Mouse (Mus musculus): Measurements from ENCODE around the gene Rabgap1. TPM values are rescaled to one million over a fixed set of nuclear protein-coding genes. Genes with fewer than 3 reads are reported as not detected.

Rabgap1 gene
- polyA plus RNA-seq, 2 experiments, result 5.0 to 7.6 TPM

- ATAC-seq (ENCODE audit: insufficient read depth) (no peak), DNase-seq (ENCODE audit: low read depth in 3 of 3, low spot score in 3 of 3) (no peak)
- H3K9ac ChIP-seq (replicated peaks), result no peak overlapping the region
- TF ChIP-seq EP300 (IDR thresholded peaks at IDR 0.05; ENCODE audit: low read depth) (no peak), CTCF (IDR thresholded peaks at IDR 0.05; ENCODE audit: low read depth) (no peak)
- no peaks in the 10 kb centered on the region; a peak in 1 of 4 replicates for H3K4me1 ChIP-seq (replicated peaks; ENCODE audit: control insufficient read depth in 2 of 2, insufficient read depth in 2 of 2, low read length in 1 of 2)
- no peak overlapping the region for H3K4me3 ChIP-seq (ENCODE audit: insufficient read depth in 1 of 2, low read depth in 2 of 2, low read length in 2 of 2)
- no peaks in the 10 kb centered on the region for H3K36me3 ChIP-seq (replicated peaks; ENCODE audit: control insufficient read depth, insufficient read depth, low read depth)
- H3K9me3 ChIP-seq (ENCODE audit: control insufficient read depth, low read length), result no peaks in the 10 kb centered on the region
- WGBS (ENCODE audit: insufficient replicate concordance), result 78% methylated on average over 4 of the region's 4 CpGs
- H3K4me2 ChIP-seq (ENCODE audit: low read depth), result no peak overlapping the region
- H3K27ac ChIP-seq, result no peak overlapping the region
- no peaks in the 10 kb centered on the region for H3K27me3 ChIP-seq (ENCODE audit: control insufficient read depth, insufficient read depth, low read length)
These were observed 68.2 kb downstream of the Rabgap1 start for GRCm38 (mm10) chr2:37511134-37511901.

- no peaks in the 10 kb centered on the region for H3K36me3 ChIP-seq (replicated peaks; ENCODE audit: control insufficient read depth, insufficient read depth, low read depth)
- no peak for ATAC-seq (ENCODE audit: insufficient read depth)
- H3K27ac ChIP-seq, result no peak within 1 kb of the TSS
- TF ChIP-seq EP300 (IDR thresholded peaks at IDR 0.05; ENCODE audit: low read depth) (no peak), CTCF (IDR thresholded peaks at IDR 0.05; ENCODE audit: low read depth) (no peak)
- no peak within 1 kb of the TSS for H3K4me2 ChIP-seq (ENCODE audit: low read depth)
- H3K9ac ChIP-seq (replicated peaks), result no peak within 1 kb of the TSS
- H3K4me3 ChIP-seq (ENCODE audit: insufficient read depth in 1 of 2, low read depth in 2 of 2, low read length in 2 of 2), result no peak within 1 kb of the TSS
- H3K9me3 ChIP-seq (ENCODE audit: control insufficient read depth, low read length), result no peaks in the 10 kb centered on the region
- H3K27me3 ChIP-seq (ENCODE audit: control insufficient read depth, insufficient read depth, low read length), result no peaks in the 10 kb centered on the region
- no peaks in the 10 kb centered on the region; a peak in 1 of 4 replicates for H3K4me1 ChIP-seq (replicated peaks; ENCODE audit: control insufficient read depth in 2 of 2, insufficient read depth in 2 of 2, low read length in 1 of 2)
- no peak for DNase-seq (ENCODE audit: low read depth in 3 of 3, low spot score in 3 of 3)
- 35% methylated on average over 11 of the region's 11 CpGs for WGBS (ENCODE audit: insufficient replicate concordance)
These were observed 73.1 kb downstream of the Rabgap1 start, which contains the start of gene Gpr21 for GRCm38 (mm10) chr2:37516030-37516710. TSS of gene Gpr21 (plus strand) at chr2:37516332.

GRCm38 (mm10) chr2:37516922-37517462 lies 73.9 kb downstream of the Rabgap1 start:
- 64% methylated on average over 4 of the region's 4 CpGs for WGBS (ENCODE audit: insufficient replicate concordance)
- no peak overlapping the region for H3K4me2 ChIP-seq (ENCODE audit: low read depth)
- no peaks in the 10 kb centered on the region for H3K9me3 ChIP-seq (ENCODE audit: control insufficient read depth, low read length)
- H3K4me3 ChIP-seq (ENCODE audit: insufficient read depth in 1 of 2, low read depth in 2 of 2, low read length in 2 of 2), result no peak overlapping the region
- H3K9ac ChIP-seq (replicated peaks), result no peak overlapping the region
- ATAC-seq (ENCODE audit: insufficient read depth) (no peak), DNase-seq (ENCODE audit: low read depth in 3 of 3, low spot score in 3 of 3) (no peak)
- TF ChIP-seq EP300 (IDR thresholded peaks at IDR 0.05; ENCODE audit: low read depth) (no peak), CTCF (IDR thresholded peaks at IDR 0.05; ENCODE audit: low read depth) (no peak)
- H3K27me3 ChIP-seq (ENCODE audit: control insufficient read depth, insufficient read depth, low read length), result no peaks in the 10 kb centered on the region
- H3K4me1 ChIP-seq (replicated peaks; ENCODE audit: control insufficient read depth in 2 of 2, insufficient read depth in 2 of 2, low read length in 1 of 2), result no peaks in the 10 kb centered on the region; a peak in 1 of 4 replicates
- H3K36me3 ChIP-seq (replicated peaks; ENCODE audit: control insufficient read depth, insufficient read depth, low read depth), result no peaks in the 10 kb centered on the region
- no peak overlapping the region for H3K27ac ChIP-seq

- TF ChIP-seq CTCF (IDR thresholded peaks at IDR 0.05; ENCODE audit: low read depth), result no peak
- TF ChIP-seq EP300 (IDR thresholded peaks at IDR 0.05; ENCODE audit: low read depth), result no peak
- WGBS (ENCODE audit: insufficient replicate concordance), result 75% methylated on average over 4 of the region's 4 CpGs
These were observed 75.6 kb downstream of the Rabgap1 start for GRCm38 (mm10) chr2:37518561-37519285.

More at GRCm38 (mm10) chr2:37518561-37519285, 75.6 kb downstream of the Rabgap1 start:
- H3K4me1 ChIP-seq (replicated peaks; ENCODE audit: control insufficient read depth in 2 of 2, insufficient read depth in 2 of 2, low read length in 1 of 2), result no peaks in the 10 kb centered on the region; a peak in 1 of 4 replicates
- no peak overlapping the region for H3K4me3 ChIP-seq (ENCODE audit: insufficient read depth in 1 of 2, low read depth in 2 of 2, low read length in 2 of 2)
- H3K36me3 ChIP-seq (replicated peaks; ENCODE audit: control insufficient read depth, insufficient read depth, low read depth), result no peaks in the 10 kb centered on the region
- no peaks in the 10 kb centered on the region for H3K27me3 ChIP-seq (ENCODE audit: control insufficient read depth, insufficient read depth, low read length)
- no peaks in the 10 kb centered on the region for H3K9me3 ChIP-seq (ENCODE audit: control insufficient read depth, low read length)
- ATAC-seq (ENCODE audit: insufficient read depth) (no peak), DNase-seq (ENCODE audit: low read depth in 3 of 3, low spot score in 3 of 3) (no peak)
- H3K27ac ChIP-seq, result no peak overlapping the region
- H3K9ac ChIP-seq (replicated peaks), result no peak overlapping the region
- no peak overlapping the region for H3K4me2 ChIP-seq (ENCODE audit: low read depth)
